Mouse (Mus musculus) midbrain, embryonic 15.5 days (tissue): ENCODE measurements around the gene Gm11549. TPM values are rescaled to one million over a fixed set of nuclear protein-coding genes. Genes with fewer than 3 reads are reported as not detected.

ENCODE experiments used
- ATAC-seq: fragments of 200-750 bp; cut with Nextera tagmentation; replicated peaks from 2 replicates; pipeline ENCODE4 v1.8.0; 2017; ENCODE audit warnings: moderate TSS enrichment
- H3K27ac ChIP-seq: fragments of 300-500 bp; sonication (generic); 2 replicates; pipeline ENCODE4 v1.5.1; 2015; ENCODE audit warnings: mild to moderate bottlenecking, inconsistent platforms
- H3K27me3 ChIP-seq: fragments of 300-500 bp; sonication (generic); replicated peaks from 2 replicates; pipeline ENCODE4 v1.6.1; 2015; ENCODE audit warnings: inconsistent platforms
- H3K36me3 ChIP-seq: fragments of 300-500 bp; sonication (generic); replicated peaks from 2 replicates; pipeline ENCODE4 v1.6.1; 2015; ENCODE audit warnings: inconsistent platforms
- H3K4me1 ChIP-seq: fragments of 300-500 bp; sonication (generic); 2 replicates; pipeline ENCODE4 v1.6.1; 2015; ENCODE audit warnings: inconsistent platforms
- H3K4me2 ChIP-seq: fragments of 300-500 bp; sonication (generic); 2 replicates; pipeline ENCODE4 v1.6.1; 2015; ENCODE audit warnings: inconsistent platforms, mild to moderate bottlenecking, moderate library complexity
- H3K4me3 ChIP-seq: fragments of 300-500 bp; sonication (generic); 2 replicates; pipeline ENCODE4 v1.5.1; 2015; ENCODE audit warnings: mild to moderate bottlenecking, inconsistent platforms
- H3K9ac ChIP-seq: fragments of 300-500 bp; sonication (generic); 2 replicates; pipeline ENCODE4 v1.6.1; 2015; ENCODE audit warnings: mild to moderate bottlenecking, inconsistent platforms
- H3K9me3 ChIP-seq: fragments of 300-500 bp; sonication (generic); 2 replicates; pipeline ENCODE4 v1.6.1; 2016; ENCODE audit warnings: inconsistent platforms
- WGBS: fragments of 180-500 bp; shearing (Covaris S2); methylation state at CpG from one replicate; pipeline ENCODE4 v1.1.7; 2015; ENCODE audit warnings: mixed read lengths; 5-methylcytosine and 5-hydroxymethylcytosine counted together
- polyA plus RNA-seq: library from polyadenylated mRNA; unstranded; fragments of >200 nt; fragmentation: Nextera tagmentation; extraction: Ambion mirVana; gene quantifications from 2 replicates; pipeline ENCODE4 v1.2.1, GENCODE M21; 2015

Gm11549 gene
- polyA plus RNA-seq, 1 experiment from 2014 or later, result 0.39 TPM

GRCm38 (mm10) chr3:36505809-36506735 lies 15.5 kb downstream of the Gm11549 start:
- H3K9ac ChIP-seq, result no peak overlapping the region
- peaks cover 5% of the 10 kb centered on the region for H3K4me1 ChIP-seq
- H3K4me3 ChIP-seq, result no peak overlapping the region
- no peaks in the 10 kb centered on the region for H3K36me3 ChIP-seq
- 45% methylated on average over 10 of the region's 10 CpGs for WGBS
- H3K27ac ChIP-seq, result 0 out of 2 replicates have a peak overlapping the region, but pooled peaks have one; percentile 17
- no peaks in the 10 kb centered on the region for H3K27me3 ChIP-seq
- ATAC-seq, result peak; percentile 66
- no peaks in the 10 kb centered on the region for H3K9me3 ChIP-seq
- no peak overlapping the region for H3K4me2 ChIP-seq

- H3K9me3 ChIP-seq, result no peaks in the 10 kb centered on the region
- no peak overlapping the region for H3K9ac ChIP-seq
- peak; percentile 66; the same call in 1 of the 2 replicates for ATAC-seq
- no peak overlapping the region for H3K4me3 ChIP-seq
- no peaks in the 10 kb centered on the region for H3K36me3 ChIP-seq
- H3K27ac ChIP-seq, result no peak overlapping the region
- H3K27me3 ChIP-seq, result no peaks in the 10 kb centered on the region
- no peak overlapping the region for H3K4me2 ChIP-seq
- WGBS, result 70% methylated on average over 8 of the region's 8 CpGs
- peaks cover 5% of the 10 kb centered on the region for H3K4me1 ChIP-seq
These were observed 16.3 kb downstream of the Gm11549 start for GRCm38 (mm10) chr3:36505306-36505705.

- Histone ChIP-seq H3K4me2 (no peak overlapping the region), H3K9ac (no peak overlapping the region), H3K4me3 (no peak overlapping the region), H3K27ac (no peak overlapping the region), H3K9me3 (no peaks in the 10 kb centered on the region), H3K4me1 (peaks cover 5% of the 10 kb centered on the region), H3K27me3 (no peaks in the 10 kb centered on the region), H3K36me3 (no peaks in the 10 kb centered on the region)
- ATAC-seq, result no peak
- 75% methylated on average over 7 of the region's 7 CpGs for WGBS
These were observed 20.1 kb downstream of the Gm11549 start for GRCm38 (mm10) chr3:36501546-36501945.

- Histone ChIP-seq H3K4me1 (peaks cover 3% of the 10 kb centered on the region), H3K36me3 (no peaks in the 10 kb centered on the region), H3K27me3 (no peaks in the 10 kb centered on the region), H3K9me3 (no peaks in the 10 kb centered on the region), H3K9ac (no peak overlapping the region), H3K4me2 (no peak overlapping the region), H3K4me3 (no peak overlapping the region), H3K27ac (no peak overlapping the region)
- WGBS, result 83% methylated on average over 8 of the region's 8 CpGs
- no peak for ATAC-seq
These were observed 20.6 kb downstream of the Gm11549 start for GRCm38 (mm10) chr3:36500976-36501375.

GRCm38 (mm10) chr3:36499418-36499817 lies 22.2 kb downstream of the Gm11549 start:
- no peak overlapping the region for H3K27ac ChIP-seq
- ATAC-seq, result no peak
- no peak overlapping the region for H3K4me3 ChIP-seq
- no peaks in the 10 kb centered on the region for H3K9me3 ChIP-seq
- no peaks in the 10 kb centered on the region for H3K4me1 ChIP-seq
- H3K27me3 ChIP-seq, result no peaks in the 10 kb centered on the region
- 93% methylated on average over 7 of the region's 7 CpGs for WGBS
- no peak overlapping the region for H3K4me2 ChIP-seq
- H3K36me3 ChIP-seq, result no peaks in the 10 kb centered on the region
- no peak overlapping the region for H3K9ac ChIP-seq

- Histone ChIP-seq H3K4me2 (no peak overlapping the region), H3K27ac (no peak overlapping the region), H3K4me1 (peaks cover 5% of the 10 kb centered on the region), H3K9ac (no peak overlapping the region), H3K27me3 (no peaks in the 10 kb centered on the region), H3K9me3 (no peaks in the 10 kb centered on the region), H3K4me3 (no peak overlapping the region), H3K36me3 (no peaks in the 10 kb centered on the region)
- ATAC-seq, result no peak
- WGBS, result 89% methylated on average over 6 of the region's 6 CpGs
These were observed 23.4 kb downstream of the Gm11549 start for GRCm38 (mm10) chr3:36498224-36498623.

GRCm38 (mm10) chr3:36496746-36497145 lies 24.9 kb downstream of the Gm11549 start:
- no peaks in the 10 kb centered on the region for H3K27me3 ChIP-seq
- ATAC-seq, result peak; percentile 29; the same call in 1 of the 2 replicates
- H3K4me2 ChIP-seq, result no peak overlapping the region
- H3K4me1 ChIP-seq, result peaks cover 5% of the 10 kb centered on the region
- H3K9ac ChIP-seq, result no peak overlapping the region
- H3K36me3 ChIP-seq, result no peaks in the 10 kb centered on the region
- H3K9me3 ChIP-seq, result no peaks in the 10 kb centered on the region
- WGBS, result 18% methylated on average over 14 of the region's 14 CpGs
- H3K4me3 ChIP-seq, result no peak overlapping the region
- H3K27ac ChIP-seq, result no peak overlapping the region

GRCm38 (mm10) chr3:36496273-36496672 lies 25.3 kb downstream of the Gm11549 start:
- Histone ChIP-seq H3K9me3 (no peaks in the 10 kb centered on the region), H3K4me2 (no peak overlapping the region), H3K4me1 (peaks cover 5% of the 10 kb centered on the region), H3K27ac (no peak overlapping the region), H3K36me3 (no peaks in the 10 kb centered on the region), H3K27me3 (no peaks in the 10 kb centered on the region), H3K9ac (no peak overlapping the region), H3K4me3 (no peak overlapping the region)
- no peak for ATAC-seq
- 87% methylated on average over 9 of the region's 9 CpGs for WGBS

- no peaks in the 10 kb centered on the region for H3K9me3 ChIP-seq
- H3K4me1 ChIP-seq, result peaks cover 5% of the 10 kb centered on the region
- 9% methylated on average over 6 of the region's 6 CpGs for WGBS
- peak; percentile 76 for ATAC-seq
- no peak overlapping the region for H3K27ac ChIP-seq
- H3K4me3 ChIP-seq, result no peak overlapping the region
- H3K9ac ChIP-seq, result no peak overlapping the region
- no peak overlapping the region for H3K4me2 ChIP-seq
- no peaks in the 10 kb centered on the region for H3K36me3 ChIP-seq
- H3K27me3 ChIP-seq, result no peaks in the 10 kb centered on the region
These were observed 26.2 kb downstream of the Gm11549 start for GRCm38 (mm10) chr3:36495436-36495835.

- no peak for ATAC-seq
- H3K4me1 ChIP-seq, result peaks cover 5% of the 10 kb centered on the region
These were observed 27.0 kb downstream of the Gm11549 start for GRCm38 (mm10) chr3:36494613-36495012.

GRCm38 (mm10) chr3:36493641-36494283 lies 27.9 kb downstream of the Gm11549 start:
- Histone ChIP-seq H3K36me3 (no peaks in the 10 kb centered on the region), H3K4me3 (no peak overlapping the region), H3K9ac (no peak overlapping the region), H3K4me1 (peaks cover 5% of the 10 kb centered on the region), H3K27me3 (no peaks in the 10 kb centered on the region), H3K9me3 (no peaks in the 10 kb centered on the region), H3K4me2 (no peak overlapping the region), H3K27ac (no peak overlapping the region)
- ATAC-seq, result peak; percentile 79
- WGBS, result 62% methylated on average over 6 of the region's 6 CpGs

More at GRCm38 (mm10) chr3:36494613-36495012, 27.0 kb downstream of the Gm11549 start:
- no peak overlapping the region for H3K27ac ChIP-seq
- whole genome bisulfite sequencing, result 90% methylated on average over 2 of the region's 2 CpGs
- no peak overlapping the region for H3K4me2 ChIP-seq
- no peaks in the 10 kb centered on the region for H3K27me3 ChIP-seq
- H3K36me3 ChIP-seq, result no peaks in the 10 kb centered on the region
- H3K9me3 ChIP-seq, result no peaks in the 10 kb centered on the region
- H3K9ac ChIP-seq, result no peak overlapping the region
- no peak overlapping the region for H3K4me3 ChIP-seq

- Histone ChIP-seq H3K9ac (no peak overlapping the region), H3K4me2 (no peak overlapping the region), H3K27ac (no peak overlapping the region), H3K9me3 (no peaks in the 10 kb centered on the region), H3K4me3 (no peak overlapping the region), H3K27me3 (no peaks in the 10 kb centered on the region), H3K36me3 (no peaks in the 10 kb centered on the region), H3K4me1 (peaks cover 5% of the 10 kb centered on the region)
- 88% methylated on average over 9 of the region's 9 CpGs for WGBS
- no peak for ATAC-seq
These were observed 28.8 kb downstream of the Gm11549 start for GRCm38 (mm10) chr3:36492716-36493391.
